Mouse (Mus musculus) neutrophil, adult 5-6 weeks (primary cell): Measurements from ENCODE around the gene Ly6g6c. TPM values are rescaled to one million over a fixed set of nuclear protein-coding genes. Genes with fewer than 3 reads are reported as not detected.

Experiments used
- ATAC-seq: fragments of 151-379, 151-347 bp; 2 replicates; pipeline ENCODE4 v1.8.0; 2017; ENCODE audit warnings: mild to moderate bottlenecking, moderate TSS enrichment; ENCODE audit not compliant: insufficient number of reproducible peaks, poor library complexity, low FRiP score, severe bottlenecking; ENCODE audit errors: extremely low read depth
- total RNA-seq: library from RNA; stranded (forward); fragments of 200-1000 nt; gene quantifications from 2 replicates; pipeline ENCODE4 v1.2.3, GENCODE M21; 2017

The Ly6g6c gene
- total RNA-seq: 0.49 TPM in 1 of 2 replicates, not detected in the other

DNA sequence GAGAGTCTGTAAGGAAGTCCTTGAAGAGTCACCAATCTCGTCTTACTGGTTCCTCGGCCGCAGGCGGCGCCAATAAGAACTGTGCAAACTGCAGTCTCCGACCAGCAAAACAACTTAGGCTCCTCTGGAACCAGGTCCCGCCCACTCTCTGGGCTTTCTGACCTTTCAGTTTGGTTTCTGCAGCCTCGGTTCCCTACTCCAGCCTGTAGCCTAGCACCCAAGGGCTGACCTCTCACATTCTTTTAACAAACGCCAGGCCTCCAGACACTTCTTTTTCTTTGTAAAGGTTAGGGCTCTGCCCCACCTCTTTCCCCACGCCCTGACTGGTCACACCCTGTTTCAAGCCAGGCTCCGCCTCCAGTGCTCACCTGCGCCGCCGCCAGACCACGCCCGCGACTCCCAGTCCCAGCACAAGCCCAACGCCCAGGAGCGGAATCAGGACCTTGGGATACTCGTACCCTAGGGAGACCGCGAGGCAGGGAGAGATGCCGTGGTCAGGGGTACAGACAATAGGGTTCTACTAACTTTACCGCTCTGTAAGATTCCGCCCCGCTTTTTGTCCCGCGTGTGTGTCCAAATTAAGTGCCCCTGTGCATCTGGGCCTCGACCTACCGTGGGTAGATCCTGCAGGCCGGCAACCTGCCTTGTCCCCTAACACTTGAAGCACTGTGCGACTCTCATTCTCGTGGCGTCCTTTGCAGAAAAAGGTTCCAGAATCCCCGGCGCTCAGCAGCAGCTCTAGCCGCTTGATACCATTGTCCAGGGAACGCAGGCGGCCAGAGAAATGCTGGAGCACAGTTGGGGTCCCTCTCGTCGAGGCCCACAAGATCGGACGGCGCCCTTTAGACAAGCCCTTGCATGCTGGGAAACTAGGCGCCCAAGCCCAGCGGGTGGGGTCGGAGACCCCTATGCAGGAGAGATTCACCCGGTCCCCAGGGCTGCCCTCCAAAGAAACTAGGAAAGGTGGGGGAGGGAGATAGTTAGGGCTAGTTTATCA, at the start of gene Ly6g6c:
Gene Ly6g6c, plus strand, starts transcription at position 438 of the 997 bp plus-strand sequence.
- ATAC-seq: no peak

- no peak for ATAC-seq
These were observed 48.8 kb upstream of the Ly6g6c start, which contains the start of gene Vwa7 for GRCm38 (mm10) chr17:35016376-35016775. TSS of gene Vwa7 (plus strand) at chr17:35016579.

- ATAC-seq: 0 out of 2 replicates have a peak, but pooled peaks have one; percentile 27
These were observed 48.1 kb upstream of the Ly6g6c start for GRCm38 (mm10) chr17:35016791-35017705.

DNA sequence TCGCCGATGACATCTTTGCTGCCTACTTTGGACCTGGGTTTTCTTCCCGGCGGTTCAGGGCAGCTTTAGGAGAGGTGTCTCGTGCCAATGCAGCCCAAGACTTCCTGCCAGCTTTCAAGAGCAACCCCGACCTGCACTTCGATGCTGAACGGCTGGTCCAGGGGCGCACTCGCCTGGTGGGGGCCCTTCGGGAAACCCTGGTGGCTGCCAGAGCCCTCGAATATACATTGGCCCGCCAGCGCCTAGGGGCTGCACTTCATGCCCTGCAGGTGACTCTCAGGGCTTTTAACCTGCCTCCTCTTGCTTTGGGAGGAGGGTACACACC, 47.5 kb upstream of the Ly6g6c start:
- no peak for ATAC-seq

DNA sequence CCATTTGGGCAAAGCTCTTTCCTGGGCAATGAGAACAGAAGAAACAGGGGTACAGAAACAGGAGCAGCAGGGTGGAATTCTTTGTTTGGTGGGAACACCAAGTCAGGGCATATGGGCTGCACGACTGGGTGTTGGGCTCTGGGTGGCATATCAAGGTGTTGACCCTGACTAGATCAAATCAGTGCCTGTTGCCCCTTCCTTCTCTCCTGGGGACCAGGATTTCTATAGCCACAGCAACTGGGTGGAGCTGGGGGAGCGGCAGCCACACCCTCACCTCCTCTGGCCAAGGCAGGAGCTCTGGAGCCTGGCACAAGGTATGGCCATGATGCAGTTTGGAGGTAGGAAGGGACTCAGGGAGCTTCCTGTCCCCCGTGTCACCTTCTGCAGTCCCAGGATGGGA, 47.0 kb upstream of the Ly6g6c start:
- ATAC-seq: no peak

- no peak for ATAC-seq
These were observed 45.3 kb upstream of the Ly6g6c start for GRCm38 (mm10) chr17:35019894-35020293.

DNA sequence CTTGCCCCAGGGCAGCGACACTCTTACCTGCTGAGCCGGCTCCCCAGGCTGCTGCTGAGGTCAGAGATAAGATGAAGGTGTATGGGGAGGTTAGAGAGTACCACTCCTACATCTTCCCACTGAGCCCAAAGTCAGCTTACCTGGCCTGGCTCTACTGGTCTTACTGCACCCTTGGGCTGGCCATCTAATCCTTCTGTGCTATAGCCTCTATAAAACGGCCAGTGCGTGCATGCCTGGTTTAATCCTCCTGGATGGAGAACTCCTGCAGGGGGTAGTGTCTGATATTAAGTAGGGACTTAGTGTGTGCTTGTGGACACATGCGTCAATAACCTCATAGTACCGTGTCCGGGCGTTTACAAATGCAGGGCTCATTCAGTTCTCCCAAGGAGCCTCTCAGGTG, 44.6 kb upstream of the Ly6g6c start:
- no peak for ATAC-seq

GRCm38 (mm10) chr17:35021163-35021808, 43.9 kb upstream of the Ly6g6c start:
- ATAC-seq: peak; percentile 68

DNA sequence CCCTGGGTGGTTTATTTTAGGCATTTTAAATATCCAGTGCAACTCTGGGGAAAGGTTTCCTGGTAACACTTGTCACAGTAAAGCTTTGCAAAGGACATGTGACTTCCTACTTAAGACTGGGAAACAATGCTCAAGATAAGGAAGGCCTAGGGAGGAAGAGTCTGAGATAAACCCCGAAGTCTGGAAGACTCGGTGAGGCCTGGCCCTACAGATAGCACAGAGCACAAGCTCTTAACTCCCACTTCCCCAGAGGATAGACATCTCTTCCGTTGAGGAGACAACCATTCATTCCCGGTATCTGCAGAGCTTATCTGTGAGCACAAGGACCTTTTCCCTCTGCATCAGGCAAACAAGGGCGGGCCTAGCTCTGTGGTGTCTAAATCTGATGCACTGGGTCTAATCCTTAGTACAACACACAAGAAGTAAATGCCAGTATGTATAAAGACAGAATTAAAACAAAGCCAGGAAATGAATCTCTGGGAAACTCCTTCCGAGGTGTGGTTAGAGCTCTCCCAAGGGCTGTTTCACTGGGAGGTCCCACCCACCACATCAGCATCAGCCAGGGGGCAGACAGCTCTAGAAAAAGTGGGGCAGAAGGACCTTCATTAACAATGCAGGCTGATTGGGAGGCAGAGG, 43.2 kb upstream of the Ly6g6c start:
- ATAC-seq: no peak

DNA sequence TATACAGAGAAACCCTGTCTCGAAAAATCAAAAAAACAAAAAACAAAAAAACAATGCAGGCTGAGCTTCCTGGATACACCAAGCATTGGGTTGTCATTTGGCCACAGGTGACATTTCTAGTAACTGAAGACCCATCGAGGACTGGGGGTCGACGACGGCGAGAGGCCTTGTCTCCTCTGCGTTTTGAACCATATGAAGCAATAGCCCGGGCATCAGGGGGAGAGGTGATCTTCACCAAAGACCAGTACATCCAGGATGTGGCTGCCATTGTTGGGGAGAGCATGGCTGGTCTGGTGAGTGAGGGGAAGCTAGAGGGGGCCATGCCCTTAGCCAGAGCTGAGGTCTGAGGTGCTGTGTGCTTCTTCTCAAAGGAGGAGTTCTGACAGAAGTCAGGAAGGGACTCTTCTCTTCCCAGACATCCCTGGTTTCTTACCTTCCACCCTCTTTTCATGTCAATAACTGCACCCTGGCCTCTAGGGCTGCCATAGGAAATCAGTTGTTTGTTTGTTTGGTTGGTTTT, 42.6 kb upstream of the Ly6g6c start:
- no peak for ATAC-seq

- no peak for ATAC-seq
These were observed 42.0 kb upstream of the Ly6g6c start for GRCm38 (mm10) chr17:35023221-35023620.

GRCm38 (mm10) chr17:35023756-35024155, 41.4 kb upstream of the Ly6g6c start:
- ATAC-seq: peak; percentile 30; the same call in 1 of the 2 replicates

- ATAC-seq: no peak
These were observed 40.9 kb upstream of the Ly6g6c start for GRCm38 (mm10) chr17:35024261-35024660.

DNA sequence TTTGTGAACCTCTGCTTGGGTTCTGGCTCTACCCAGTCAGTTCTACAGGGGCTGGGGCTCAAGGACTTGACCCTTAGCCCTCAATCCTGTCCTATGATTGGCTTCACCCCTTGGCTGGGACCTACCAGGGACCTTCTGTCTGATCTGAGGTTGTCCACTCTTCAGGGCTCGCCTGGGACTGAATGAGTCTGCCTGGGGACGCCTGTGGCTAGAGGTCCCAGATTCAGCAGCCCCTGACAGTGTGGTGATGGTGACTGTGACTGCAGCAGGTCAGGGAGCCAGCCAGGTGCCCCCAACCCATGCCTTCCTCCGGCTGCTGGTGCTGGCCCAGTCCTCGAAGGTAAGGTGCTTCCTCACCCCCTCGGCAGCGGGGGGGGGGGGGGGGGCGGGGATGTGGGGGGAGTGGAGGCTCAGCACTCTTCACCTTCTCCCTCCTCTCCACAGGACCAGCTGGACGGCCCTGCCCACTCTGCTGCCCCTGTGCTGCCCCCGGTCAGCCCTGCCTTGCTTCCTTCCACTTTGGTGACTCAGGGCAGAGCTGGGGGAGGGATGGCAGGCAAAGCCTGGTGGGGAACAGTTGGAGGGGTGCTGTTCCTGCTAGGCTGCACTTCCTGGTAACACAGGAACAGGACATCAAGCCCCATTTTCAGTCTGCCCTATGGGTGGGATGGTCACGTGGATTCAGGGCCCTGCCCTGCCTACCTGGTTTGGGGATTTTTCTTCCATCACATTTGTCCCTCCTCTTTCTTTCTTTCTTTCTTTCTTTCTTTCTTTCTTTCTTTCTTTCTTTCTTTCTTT, 40.3 kb upstream of the Ly6g6c start:
- no peak for ATAC-seq

GRCm38 (mm10) chr17:35026206-35026605, 39.0 kb upstream of the Ly6g6c start:
- ATAC-seq: no peak

DNA sequence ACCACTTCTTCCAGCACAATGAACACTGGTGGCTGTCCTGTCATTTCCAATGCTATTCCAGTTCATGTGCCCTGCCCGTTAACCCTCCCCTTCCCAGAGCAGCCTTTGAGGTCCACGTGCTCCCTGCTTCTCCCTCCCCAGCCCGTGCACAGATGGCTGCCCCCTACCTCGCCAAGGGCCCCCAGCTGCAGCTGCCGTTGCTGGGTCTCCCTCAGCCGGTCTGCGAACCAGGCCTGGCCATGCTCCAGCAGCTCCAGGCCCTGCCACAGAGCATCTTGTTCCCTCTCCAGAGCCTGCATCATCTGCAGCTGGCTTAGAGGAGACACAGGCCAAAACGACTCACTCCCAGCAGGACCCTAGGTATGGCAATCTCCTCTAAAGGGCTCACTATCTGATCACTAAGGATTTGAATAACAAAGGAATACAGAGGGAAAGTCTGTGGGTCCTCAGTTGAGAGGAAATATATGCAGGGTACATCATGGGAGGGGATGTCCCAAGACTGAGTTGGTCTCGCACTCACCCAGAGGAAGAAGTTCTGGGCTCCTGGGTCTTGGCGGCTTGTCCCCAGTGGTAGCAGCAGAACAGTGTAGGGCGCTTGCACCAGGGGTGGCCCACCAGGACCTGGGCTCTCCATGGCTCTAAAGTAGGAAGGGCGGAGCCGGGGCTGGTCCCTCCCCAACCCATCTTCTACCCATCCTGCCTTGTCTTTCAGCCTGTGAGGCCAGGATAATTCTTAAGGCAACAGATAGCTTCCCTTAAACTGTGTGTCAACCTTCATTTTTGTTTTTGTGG, 37.7 kb upstream of the Ly6g6c start, which contains the start of gene Sapcd1:
Gene Sapcd1, minus strand, starts transcription at position 740 of the 792 bp plus-strand sequence.
- no peak for ATAC-seq

- ATAC-seq: no peak
These were observed 36.9 kb upstream of the Ly6g6c start for GRCm38 (mm10) chr17:35028315-35028714.
